8 mouse cellular contexts compared by ENCODE assay signal in genomic region chr4:117155020-117155791, GRCm38 (mm10). TPM values are rescaled to one million over a fixed set of nuclear protein-coding genes. Genes with fewer than 3 reads are reported as not detected.
A peak's percentile ranks its signal among the peaks of the same experiment; 100 is the strongest.
DNase-seq lines count a peak whose midpoint lies in the region; ATAC-seq and TF ChIP-seq lines count a peak whose summit lies in the region.

No protein-coding gene starts in this region.

- no peaks in the 10 kb centered on the region for H3K4me1 ChIP-seq in lung, embryonic 14.5 days (ENCODE audit: insufficient read depth)
- H3K4me1 ChIP-seq in brown adipose tissue, adult 24 weeks (ENCODE audit: control insufficient read depth, insufficient read depth, insufficient read length, low read length): no peaks in the 10 kb centered on the region; the same call in 1 of the 2 replicates
- H3K4me1 ChIP-seq in heart, postnatal 0 days (ENCODE audit: control insufficient read depth, insufficient read depth): peaks cover 7% of the 10 kb centered on the region; the same call in 1 of the 2 replicates

- peaks cover 61% of the 10 kb centered on the region for H3K36me3 ChIP-seq in lung, embryonic 14.5 days (ENCODE audit: insufficient read depth)
- H3K36me3 ChIP-seq in heart, postnatal 0 days (replicated peaks; ENCODE audit: control insufficient read depth, insufficient read depth, low read length): peaks cover 51% of the 10 kb centered on the region

- H3K27ac ChIP-seq in lung, embryonic 14.5 days (ENCODE audit: low read depth): peak overlapping the region; percentile 97
- H3K27ac ChIP-seq in brown adipose tissue, adult 24 weeks (replicated peaks; ENCODE audit: low read depth, low read length): peak overlapping the region; percentile 6; the same call in 1 of the 2 replicates
- H3K27ac ChIP-seq in heart, postnatal 0 days (ENCODE audit: low read depth): peak overlapping the region; percentile 82

- no peak for TF ChIP-seq CTCF in lung, embryonic 14.5 days (IDR thresholded peaks at IDR 0.05; ENCODE audit: low read depth)
- no peak for TF ChIP-seq CTCF in heart, postnatal 0 days (IDR thresholded peaks at IDR 0.05; ENCODE audit: low read depth)

- ATAC-seq in lung, embryonic 14.5 days (ENCODE audit: insufficient read depth): 0 out of 2 replicates have a peak, but pooled peaks have one; percentile 0
- ATAC-seq in heart, postnatal 0 days (ENCODE audit: insufficient read depth, low read depth): 0 out of 2 replicates have a peak, but pooled peaks have one; percentile 2
- peak; percentile 16 for ATAC-seq in megakaryocyte, adult 5-6 weeks (ENCODE audit: poor library complexity, severe bottlenecking)

- 2% methylated on average over 44 of the region's 44 CpGs for WGBS in lung, embryonic 14.5 days
- 1% methylated on average over 44 of the region's 44 CpGs for WGBS in heart, postnatal 0 days

- DNase-seq in lung, embryonic 14.5 days: no peak
- DNase-seq in lung, postnatal 14 days: no peak
- DNase-seq in heart, postnatal 0 days (ENCODE audit: low spot score): no peak
- DNase-seq in layer of hippocampus, postnatal 14 days (ENCODE audit: low spot score in 2 of 2): no peak
- DNase-seq in frontal cortex, adult 2 months (ENCODE audit: extremely low spot score in 1 of 2, low spot score in 1 of 2): no peak
- DNase-seq in left cerebral cortex, adult 11 months (ENCODE audit: low spot score): no peak

- H3K27me3 ChIP-seq in lung, embryonic 14.5 days (ENCODE audit: insufficient read depth, low read length): no peaks in the 10 kb centered on the region
- H3K27me3 ChIP-seq in heart, postnatal 0 days (ENCODE audit: control insufficient read depth, insufficient read depth, low read length): no peaks in the 10 kb centered on the region

- peak overlapping the region; percentile 71 for H3K4me2 ChIP-seq in lung, embryonic 14.5 days
- peak overlapping the region; percentile 85 for H3K4me2 ChIP-seq in heart, postnatal 0 days (ENCODE audit: low read depth, low read length)

- peak overlapping the region; percentile 98 for H3K4me3 ChIP-seq in lung, embryonic 14.5 days (ENCODE audit: low read depth, low read length)
- H3K4me3 ChIP-seq in brown adipose tissue, adult 24 weeks (ENCODE audit: insufficient read depth, low read depth, low read length): peak overlapping the region; percentile 83
- peak overlapping the region; percentile 63 for H3K4me3 ChIP-seq in heart, postnatal 0 days (ENCODE audit: low read depth, low read length)

- no peaks in the 10 kb centered on the region for H3K9me3 ChIP-seq in lung, embryonic 14.5 days (ENCODE audit: low read depth, low read length)
- no peaks in the 10 kb centered on the region for H3K9me3 ChIP-seq in heart, postnatal 0 days (replicated peaks; ENCODE audit: control insufficient read depth, low read length)

- TF ChIP-seq EP300 in heart, postnatal 0 days (IDR thresholded peaks at IDR 0.05; ENCODE audit: low read depth): no peak

- H3K9ac ChIP-seq in lung, embryonic 14.5 days: peak overlapping the region; percentile 99
- peak overlapping the region; percentile 90 for H3K9ac ChIP-seq in heart, postnatal 0 days (replicated peaks; ENCODE audit: low read depth, low read length)

RNA-seq across cellular contexts. Expression of gene Rps8, which starts 0.8 kb away (rescaled TPM):
- polyA plus RNA-seq in lung, embryonic 14.5 days (2014; fragmentation: Nextera tagmentation; extraction: Ambion mirVana): 1,312 and 1,358 TPM in 2 replicates
- 544 and 683 TPM in 2 replicates for polyA plus RNA-seq in brown adipose tissue, adult 24 weeks (2012; ENCODE audit: insufficient read depth, insufficient read length, missing spikeins)
- total RNA-seq in heart, postnatal 0 days (2014; rRNA removed; ENCODE audit: low replicate concordance): 638 and 752 TPM in 2 replicates
- polyA plus RNA-seq in heart, postnatal 0 days (2015; fragmentation: Nextera tagmentation; extraction: Ambion mirVana): 456 and 475 TPM in 2 replicates
- 2,618 and 2,625 TPM in 2 replicates for total RNA-seq in megakaryocyte, adult 5-6 weeks (2015)
- total RNA-seq in megakaryocyte, adult 5-6 weeks (2017): 984 and 1,065 TPM in 2 replicates
- total RNA-seq in layer of hippocampus, postnatal 14 days (2021): 100 to 1,000 TPM; 436 to 472 TPM
- 496 and 568 TPM in 2 replicates for polyA plus RNA-seq in frontal cortex, adult 2 months (2012; rRNA removed)

RNA-seq across cellular contexts. Expression of gene Plk3, which starts 21.4 kb away (rescaled TPM):
- 4.2 and 5.1 TPM in 2 replicates for polyA plus RNA-seq in lung, embryonic 14.5 days (2014; fragmentation: Nextera tagmentation; extraction: Ambion mirVana)
- 0.71 and 2.5 TPM in 2 replicates for polyA plus RNA-seq in brown adipose tissue, adult 24 weeks (2012; ENCODE audit: insufficient read depth, insufficient read length, missing spikeins)
- 1.6 and 4.0 TPM in 2 replicates for total RNA-seq in heart, postnatal 0 days (2014; rRNA removed; ENCODE audit: low replicate concordance)
- 1.6 and 1.9 TPM in 2 replicates for polyA plus RNA-seq in heart, postnatal 0 days (2015; fragmentation: Nextera tagmentation; extraction: Ambion mirVana)
- total RNA-seq in megakaryocyte, adult 5-6 weeks (2015): 4.9 and 6.2 TPM in 2 replicates
- total RNA-seq in megakaryocyte, adult 5-6 weeks (2017): 3.0 and 4.2 TPM in 2 replicates
- 10 to 100 TPM; 11.6 to 13.8 TPM for total RNA-seq in layer of hippocampus, postnatal 14 days (2021)
- 11.2 and 15.6 TPM in 2 replicates for polyA plus RNA-seq in frontal cortex, adult 2 months (2012; rRNA removed)

RNA-seq across cellular contexts. Expression of gene Kif2c, which starts 27.2 kb away (rescaled TPM):
- polyA plus RNA-seq in lung, embryonic 14.5 days (2014; fragmentation: Nextera tagmentation; extraction: Ambion mirVana): 78.9 and 85.9 TPM in 2 replicates
- polyA plus RNA-seq in brown adipose tissue, adult 24 weeks (2012; ENCODE audit: insufficient read depth, insufficient read length, missing spikeins): not detected in 2 replicates
- total RNA-seq in heart, postnatal 0 days (2014; rRNA removed; ENCODE audit: low replicate concordance): 8.2 and 23.3 TPM in 2 replicates
- polyA plus RNA-seq in heart, postnatal 0 days (2015; fragmentation: Nextera tagmentation; extraction: Ambion mirVana): 8.9 and 10.3 TPM in 2 replicates
- total RNA-seq in megakaryocyte, adult 5-6 weeks (2015): 30.3 and 30.4 TPM in 2 replicates
- 44.9 and 50.4 TPM in 2 replicates for total RNA-seq in megakaryocyte, adult 5-6 weeks (2017)
- total RNA-seq in layer of hippocampus, postnatal 14 days (2021): 1 to 10 TPM; 1.3 to 1.7 TPM
- 0.32 and 0.46 TPM in 2 replicates for polyA plus RNA-seq in frontal cortex, adult 2 months (2012; rRNA removed)

RNA-seq across cellular contexts. Expression of gene Tctex1d4, which starts 28.6 kb away (rescaled TPM):
- not detected in 2 replicates for polyA plus RNA-seq in lung, embryonic 14.5 days (2014; fragmentation: Nextera tagmentation; extraction: Ambion mirVana)
- polyA plus RNA-seq in brown adipose tissue, adult 24 weeks (2012; ENCODE audit: insufficient read depth, insufficient read length, missing spikeins): not detected in 2 replicates
- not detected in 2 replicates for total RNA-seq in heart, postnatal 0 days (2014; rRNA removed; ENCODE audit: low replicate concordance)
- 1.3 TPM in 1 of 2 replicates, not detected in the other for polyA plus RNA-seq in heart, postnatal 0 days (2015; fragmentation: Nextera tagmentation; extraction: Ambion mirVana)
- 2.1 TPM in 1 of 2 replicates, not detected in the other for total RNA-seq in megakaryocyte, adult 5-6 weeks (2015)
- 0.53 and 2.8 TPM in 2 replicates for total RNA-seq in megakaryocyte, adult 5-6 weeks (2017)
- 1 to 10 TPM in 1 of 2 experiments, under 1 TPM in 1; 0.95 to 2.3 TPM for total RNA-seq in layer of hippocampus, postnatal 14 days (2021)
- 0.15 and 0.32 TPM in 2 replicates for polyA plus RNA-seq in frontal cortex, adult 2 months (2012; rRNA removed)

RNA-seq across cellular contexts. Expression of gene Btbd19, which starts 29.7 kb away (rescaled TPM):
- 6.7 and 7.6 TPM in 2 replicates for polyA plus RNA-seq in lung, embryonic 14.5 days (2014; fragmentation: Nextera tagmentation; extraction: Ambion mirVana)
- 1.8 TPM in 1 of 2 replicates, not detected in the other for polyA plus RNA-seq in brown adipose tissue, adult 24 weeks (2012; ENCODE audit: insufficient read depth, insufficient read length, missing spikeins)
- total RNA-seq in heart, postnatal 0 days (2014; rRNA removed; ENCODE audit: low replicate concordance): 7.4 and 8.6 TPM in 2 replicates
- 2.7 and 2.8 TPM in 2 replicates for polyA plus RNA-seq in heart, postnatal 0 days (2015; fragmentation: Nextera tagmentation; extraction: Ambion mirVana)
- 5.3 and 5.9 TPM in 2 replicates for total RNA-seq in megakaryocyte, adult 5-6 weeks (2015)
- 10.4 and 11.1 TPM in 2 replicates for total RNA-seq in megakaryocyte, adult 5-6 weeks (2017)
- 1 to 10 TPM; 9.4 to 9.9 TPM for total RNA-seq in layer of hippocampus, postnatal 14 days (2021)
- 21.9 and 25.6 TPM in 2 replicates for polyA plus RNA-seq in frontal cortex, adult 2 months (2012; rRNA removed)

Comparison
In these comparisons a context has a peak if more than half of its experiments do, and no peak if none do; other contexts are left out.
1. H3K27ac ChIP-seq: peak in every context shown above with its lines; median percentile 97 in lung, embryonic 14.5 days; 82 in heart, postnatal 0 days; 6 in brown adipose tissue, adult 24 weeks.